Mouse (Mus musculus) forelimb bud, embryonic 11.5 days (tissue): ENCODE data around the gene Clrn3.
"Not testable (repeated sequence)": the region's sequence is repeated elsewhere in the genome, so short reads cannot be mapped to it uniquely, and the experiment has no call there.

Source experiments
- DNase-seq: peaks from one replicate; pipeline ENCODE4 v3.0.0-alpha.2; 2012; ENCODE audit warnings: low read depth, low spot score

Gene Clrn3

DNA sequence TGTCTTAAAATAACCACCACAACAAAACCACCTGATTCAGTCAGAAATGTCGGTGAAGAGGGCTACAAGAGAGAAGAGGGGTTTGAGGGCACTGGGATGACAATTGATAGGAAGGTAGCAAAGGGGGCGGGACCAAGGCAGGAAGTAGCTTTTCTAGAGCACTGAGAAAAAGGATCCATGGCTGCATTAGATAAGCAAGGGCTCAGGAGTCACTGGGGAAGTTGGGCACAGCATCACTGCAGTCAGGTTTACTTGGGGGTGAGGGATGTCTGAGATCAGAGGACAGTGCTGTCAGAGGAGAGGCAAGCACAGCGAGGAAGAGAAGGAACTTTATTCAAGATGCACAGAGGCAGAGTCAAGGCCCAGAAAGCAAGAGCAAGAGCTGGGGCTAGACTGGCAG, 7.5 kb upstream of the Clrn3 start:
- no peak for DNase-seq

DNA sequence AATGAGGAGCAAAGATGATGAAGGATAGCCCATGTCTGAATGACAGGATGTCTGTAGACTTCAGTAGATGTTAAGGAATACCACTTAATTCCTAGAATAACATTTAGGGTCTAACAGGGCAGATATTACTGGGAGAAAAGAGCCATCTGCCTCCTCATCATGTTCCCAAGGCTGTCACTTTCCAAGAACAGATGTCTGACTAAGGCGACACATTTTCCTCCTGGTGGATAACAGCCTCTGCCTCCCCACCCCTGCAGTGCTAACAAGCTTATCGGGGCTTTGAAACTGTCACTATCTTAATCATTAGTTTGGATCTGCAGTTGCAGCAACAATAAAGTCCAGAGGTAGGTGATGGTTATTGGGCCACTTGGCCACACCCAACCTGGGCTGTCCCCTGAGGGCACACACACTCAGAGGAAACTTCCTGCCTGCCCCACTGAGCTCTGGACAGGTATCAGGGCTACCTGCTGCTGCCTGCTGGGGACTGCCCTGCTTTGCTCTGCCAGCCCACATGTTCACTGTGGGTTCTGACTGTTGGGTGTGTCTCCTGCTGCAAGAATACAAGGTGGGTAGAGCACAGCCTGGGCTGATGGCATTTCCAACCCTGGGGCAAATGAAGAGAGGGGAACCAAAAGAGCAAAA, 6.2 kb upstream of the Clrn3 start:
- DNase-seq = no peak

DNA sequence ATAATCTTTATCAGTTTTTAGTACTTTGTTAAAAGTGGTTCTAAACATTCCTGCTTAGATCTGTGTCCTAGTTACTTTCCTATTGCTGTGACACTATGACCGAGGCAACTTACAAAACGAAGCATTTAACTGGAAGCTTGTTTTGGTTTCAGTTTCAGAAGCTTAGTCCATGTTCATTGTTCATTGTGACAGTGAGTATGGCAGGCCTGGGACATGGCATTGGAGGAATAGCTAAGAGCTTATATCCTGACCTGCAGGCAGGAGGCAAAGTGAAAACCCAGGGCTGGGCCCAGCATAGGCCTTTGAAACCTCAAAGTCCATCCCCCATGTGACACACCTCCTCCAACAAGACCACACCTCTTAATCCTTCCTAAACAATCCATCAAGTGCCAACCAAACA, 614 bp upstream of the Clrn3 start:
- no peak for DNase-seq

DNA sequence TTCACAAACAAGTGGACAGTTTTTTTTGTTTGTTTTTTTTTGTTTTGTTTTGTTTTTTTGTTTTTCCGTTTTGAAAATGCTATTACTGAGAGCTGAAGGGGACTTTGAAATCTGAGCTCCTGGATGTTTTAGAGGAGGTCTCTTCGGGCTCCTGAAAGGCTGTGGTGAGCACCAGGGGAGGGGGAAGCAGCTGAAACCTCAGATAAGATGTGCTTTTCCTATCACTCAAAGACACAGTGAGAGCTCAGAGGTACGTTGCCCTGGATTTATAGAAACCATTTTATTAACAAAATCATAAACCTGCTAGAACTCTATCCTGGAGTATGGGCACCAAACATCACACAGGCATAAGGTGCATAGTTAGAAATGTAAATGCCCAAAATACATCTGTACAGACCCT, 1.3 kb downstream of the Clrn3 start:
- DNase-seq = no peak

DNA sequence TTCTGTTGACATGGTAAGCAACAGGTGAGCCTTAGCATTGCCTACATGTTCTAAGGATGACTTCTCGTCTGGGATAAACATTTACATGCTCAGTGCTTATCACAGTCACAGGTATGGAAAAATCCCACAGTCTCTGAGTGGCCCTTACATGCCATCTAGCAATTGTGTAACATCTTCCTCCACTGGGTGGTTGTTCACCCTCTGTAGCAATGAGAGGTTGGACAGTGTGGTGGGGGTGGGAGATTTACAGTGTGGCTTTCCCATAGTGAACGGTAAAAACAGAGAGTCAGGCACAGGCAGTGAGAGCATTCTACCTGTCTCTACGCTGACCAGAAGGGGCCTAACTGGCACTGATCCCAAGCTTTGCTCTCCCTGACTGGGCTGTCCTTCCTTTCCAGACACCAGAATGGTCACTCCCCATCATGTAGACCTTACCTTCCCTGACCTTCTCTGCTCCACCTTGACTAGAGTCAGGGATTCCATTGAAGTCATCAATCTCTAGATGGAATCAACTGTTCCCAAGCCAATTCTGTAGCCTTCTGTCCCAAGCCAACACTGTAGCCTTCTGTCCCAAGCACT, 1.8 kb downstream of the Clrn3 start:
- no peak for DNase-seq

DNA sequence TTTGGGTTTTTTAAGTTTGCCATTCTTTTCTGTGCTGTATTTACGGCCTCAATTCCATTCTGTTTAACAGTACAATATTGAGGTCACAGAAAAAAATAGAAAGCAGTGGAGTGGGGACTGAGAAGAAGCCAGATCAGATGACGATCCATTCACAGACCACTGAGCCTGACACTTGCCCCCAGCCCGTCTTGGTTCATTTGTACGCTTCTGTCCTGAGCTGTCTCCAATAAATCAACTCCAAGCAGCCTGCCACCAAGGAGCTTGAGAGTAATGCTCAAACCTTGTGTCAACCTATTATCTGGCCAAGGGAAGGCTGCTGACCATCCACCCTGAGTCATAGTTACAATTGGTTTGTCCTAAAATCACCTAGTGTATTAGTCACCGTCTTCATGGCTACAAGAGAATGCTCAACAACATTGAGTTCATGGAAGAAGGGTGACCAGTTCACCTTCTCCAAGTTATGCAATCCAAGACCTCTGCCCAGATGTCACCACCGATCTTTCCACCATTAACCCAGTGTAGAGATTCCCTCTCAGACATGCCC, 4.0 kb downstream of the Clrn3 start:
- DNase-seq = no peak

DNA sequence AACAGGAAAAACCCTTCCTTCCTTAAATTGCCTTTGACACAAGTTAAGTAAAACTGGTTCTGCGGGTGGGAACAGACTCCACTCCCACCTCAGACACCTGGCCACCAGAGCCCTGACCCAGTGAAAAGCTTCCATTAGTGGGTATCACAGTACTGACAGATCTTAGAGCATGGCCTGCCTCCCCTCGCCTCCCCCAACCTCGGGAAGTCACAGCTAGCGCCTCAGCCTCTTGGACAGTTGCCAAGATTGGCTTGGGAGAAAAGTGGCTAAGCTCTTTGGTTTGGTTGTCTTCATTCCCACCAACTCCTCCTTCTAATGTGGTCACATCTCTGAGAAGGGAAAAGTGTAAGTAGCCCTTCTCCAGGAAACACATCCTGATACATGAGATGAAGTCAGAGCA, 4.5 kb downstream of the Clrn3 start:
- no peak for DNase-seq

DNA sequence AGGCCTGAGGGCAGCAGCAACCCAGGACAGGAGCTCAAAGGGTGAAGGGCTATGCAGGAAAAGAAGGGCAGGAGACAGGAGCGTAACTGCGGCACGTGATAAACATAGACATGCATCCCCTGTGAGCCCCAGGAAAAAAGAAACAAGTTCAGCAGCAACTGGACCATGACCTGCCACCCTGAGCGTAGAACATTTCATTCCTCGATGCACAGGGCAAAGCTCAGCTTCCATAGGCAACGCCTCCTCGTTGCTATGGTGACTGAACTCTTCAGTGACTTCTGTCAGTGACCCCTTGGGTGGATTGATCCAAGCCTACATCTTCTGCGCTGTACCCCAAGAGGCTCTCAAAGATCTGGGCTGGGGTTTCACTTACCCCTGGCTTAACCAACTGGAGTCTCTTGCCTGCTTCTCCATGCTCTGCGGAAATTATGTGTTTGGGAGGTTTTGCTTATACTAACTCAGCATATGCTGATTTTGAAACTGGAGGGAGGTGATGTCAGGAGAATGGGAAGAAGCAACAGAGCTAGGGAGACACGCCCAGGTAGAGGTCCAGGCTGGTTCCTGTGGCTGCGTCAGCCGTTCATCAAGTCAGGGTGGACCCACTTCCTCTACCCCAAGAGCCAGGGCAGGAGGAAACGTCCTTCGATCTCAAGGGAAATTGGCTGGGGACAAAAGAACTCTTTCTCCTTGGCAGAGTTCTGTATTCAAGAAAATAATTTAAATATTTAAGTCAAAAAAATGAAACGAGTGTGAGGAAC, 6.5 kb downstream of the Clrn3 start:
- DNase-seq = no peak

DNA sequence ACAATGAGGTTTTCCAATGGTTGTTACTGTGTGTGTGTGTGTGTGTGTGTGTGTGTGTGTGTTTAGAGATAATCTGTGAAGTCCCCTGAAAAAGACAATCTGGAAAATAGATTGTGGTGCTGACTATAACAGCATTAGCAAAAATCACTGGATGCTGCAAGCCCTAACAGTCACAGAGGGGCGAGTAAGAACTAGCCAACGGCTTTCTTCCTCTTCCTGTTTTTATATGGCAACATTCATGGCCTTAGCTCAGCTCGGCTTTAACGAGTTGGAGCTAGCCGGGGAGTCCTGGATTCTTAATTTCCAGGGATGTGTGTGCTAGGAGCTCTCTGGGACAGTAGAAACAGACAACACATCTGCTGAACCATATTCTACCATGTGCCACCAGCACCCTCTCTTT, 8.2 kb downstream of the Clrn3 start:
- no peak for DNase-seq

DNA sequence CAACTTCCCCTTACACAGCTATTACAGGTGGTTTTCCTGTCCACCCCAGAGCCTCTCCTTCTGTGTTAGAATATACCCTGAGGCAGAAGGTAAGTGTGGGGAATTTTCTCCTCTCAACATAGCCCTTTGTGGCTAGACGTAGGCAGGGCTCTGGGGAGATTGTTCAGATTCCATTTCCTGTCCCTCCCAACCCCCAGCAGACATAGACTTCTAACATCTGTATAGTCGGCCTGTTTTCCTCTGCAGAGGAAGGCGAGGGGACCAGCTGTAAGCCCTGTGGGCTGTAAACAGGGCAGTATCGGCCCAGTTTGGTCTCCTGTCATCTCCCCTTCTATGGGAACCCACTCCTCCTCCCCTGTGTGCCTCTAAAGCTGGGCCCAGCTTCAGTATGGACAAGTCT, 11.3 kb downstream of the Clrn3 start:
- no peak for DNase-seq

DNA sequence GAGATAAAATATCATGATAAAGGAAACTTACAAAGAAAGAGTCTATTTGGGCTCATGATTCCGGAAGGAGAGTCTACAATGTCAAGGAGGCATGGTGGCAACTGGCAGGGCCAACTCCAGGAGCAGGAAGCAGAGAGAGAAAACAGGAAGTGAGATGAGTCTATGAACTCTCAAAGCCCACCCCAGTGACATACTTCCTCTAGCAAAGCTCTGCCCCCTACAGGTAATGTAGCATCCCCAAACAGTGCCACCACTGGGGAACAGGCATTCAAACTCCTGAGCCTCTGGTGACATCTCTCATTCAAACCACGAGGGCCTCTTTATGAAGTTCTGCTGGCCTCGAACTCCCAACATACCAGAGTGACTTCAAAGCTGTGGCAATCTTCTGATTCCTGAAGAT, 16.7 kb downstream of the Clrn3 start:
- no peak for DNase-seq

DNA sequence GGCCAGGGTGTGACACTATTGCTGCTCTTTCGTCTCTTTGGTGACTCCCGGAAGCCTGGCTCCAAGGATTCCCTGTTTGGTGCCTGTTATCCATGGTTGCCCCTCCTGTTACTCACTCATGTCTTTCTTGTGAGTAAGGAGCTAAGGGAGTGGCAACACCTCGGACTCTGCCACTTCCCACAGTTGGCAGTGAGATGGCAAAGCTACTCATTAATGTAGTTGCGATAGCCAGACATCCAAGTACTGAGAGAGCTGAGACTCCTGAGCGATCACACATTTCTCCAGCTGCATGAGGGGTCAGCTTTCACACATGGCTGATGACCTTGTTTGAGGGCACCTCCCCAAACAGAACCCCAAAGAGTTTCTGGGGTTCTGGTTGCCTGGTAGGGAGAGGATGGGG, 18.0 kb downstream of the Clrn3 start:
- no peak for DNase-seq

DNA sequence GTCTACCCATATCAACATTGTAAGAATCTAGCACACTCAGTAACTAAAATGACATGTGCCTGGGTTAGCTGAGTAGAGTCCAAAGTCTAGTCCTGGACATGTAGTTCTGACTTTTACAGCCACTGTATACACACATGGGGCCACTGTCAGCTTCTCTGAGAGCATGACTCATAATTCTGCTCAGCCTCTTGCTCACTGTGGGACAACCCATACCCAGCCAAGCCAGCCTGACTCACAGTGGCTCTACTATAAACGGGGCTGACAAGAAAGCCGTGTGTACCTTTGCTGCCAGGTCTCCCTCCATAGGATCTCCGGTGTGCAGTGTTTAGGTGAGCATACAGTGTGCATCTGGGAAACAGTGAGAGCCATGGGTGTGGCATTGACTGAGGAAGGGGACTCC, 19.2 kb downstream of the Clrn3 start:
- DNase-seq = no peak

DNA sequence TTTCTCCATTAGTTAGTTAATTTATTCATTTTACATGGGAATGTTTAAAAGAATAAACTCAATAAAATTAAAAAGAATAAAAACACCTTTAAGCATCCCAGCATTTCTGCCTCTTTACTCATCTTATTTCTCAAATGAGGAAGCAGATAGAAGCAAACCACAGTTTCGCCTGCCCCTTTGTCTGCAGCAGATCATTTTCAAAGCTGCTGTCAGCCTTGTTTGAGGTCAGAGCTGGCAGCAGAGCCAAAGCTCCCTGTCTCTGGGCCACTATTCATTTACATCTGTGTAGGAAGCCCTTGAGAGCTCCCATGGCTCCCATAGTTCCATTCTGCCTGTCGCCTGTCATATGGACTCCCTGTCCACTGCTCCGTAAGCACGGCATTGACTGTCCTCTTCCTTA, 19.9 kb downstream of the Clrn3 start:
- no peak for DNase-seq

DNA sequence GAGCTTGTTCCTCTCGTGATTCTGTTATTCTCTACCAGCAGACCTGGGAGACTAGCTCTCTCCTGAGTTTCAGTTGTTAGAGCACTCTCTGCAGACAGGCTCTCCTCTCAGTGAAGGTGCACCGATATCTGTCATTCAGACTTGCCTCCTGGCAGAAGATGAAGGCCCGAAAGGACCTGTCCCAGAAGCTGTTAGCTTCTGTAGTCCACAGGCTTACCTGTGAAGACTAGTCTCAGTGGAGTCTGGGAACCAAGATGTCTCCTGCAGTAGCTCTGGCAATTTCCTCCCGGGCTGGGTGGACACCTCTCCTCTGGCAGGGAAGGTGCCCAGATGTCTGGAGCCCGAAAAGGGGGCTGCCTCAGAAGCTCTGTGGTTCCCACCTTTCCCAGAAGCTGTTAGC, 21.9 kb downstream of the Clrn3 start:
- not testable (repeated sequence) for DNase-seq

DNA sequence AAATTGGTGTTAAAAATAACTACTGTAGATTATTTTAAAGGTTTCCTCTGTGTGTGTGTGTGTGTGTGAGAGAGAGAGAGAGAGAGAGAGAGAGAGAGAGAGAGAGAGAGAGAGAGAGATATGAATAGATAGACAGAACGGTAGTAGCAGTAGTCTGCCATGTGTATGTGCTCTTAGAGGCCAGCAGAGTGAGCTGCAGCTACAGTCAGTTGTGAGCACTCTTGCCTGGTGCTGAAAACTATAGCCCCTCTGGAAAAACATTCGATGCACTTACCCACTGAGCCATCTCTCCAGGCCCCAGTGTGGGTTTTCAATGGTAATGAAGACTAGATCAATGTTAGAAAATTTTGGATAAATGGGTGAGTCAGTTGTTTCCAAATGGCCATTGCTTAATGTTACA, 29.1 kb downstream of the Clrn3 start:
- no peak for DNase-seq

DNA sequence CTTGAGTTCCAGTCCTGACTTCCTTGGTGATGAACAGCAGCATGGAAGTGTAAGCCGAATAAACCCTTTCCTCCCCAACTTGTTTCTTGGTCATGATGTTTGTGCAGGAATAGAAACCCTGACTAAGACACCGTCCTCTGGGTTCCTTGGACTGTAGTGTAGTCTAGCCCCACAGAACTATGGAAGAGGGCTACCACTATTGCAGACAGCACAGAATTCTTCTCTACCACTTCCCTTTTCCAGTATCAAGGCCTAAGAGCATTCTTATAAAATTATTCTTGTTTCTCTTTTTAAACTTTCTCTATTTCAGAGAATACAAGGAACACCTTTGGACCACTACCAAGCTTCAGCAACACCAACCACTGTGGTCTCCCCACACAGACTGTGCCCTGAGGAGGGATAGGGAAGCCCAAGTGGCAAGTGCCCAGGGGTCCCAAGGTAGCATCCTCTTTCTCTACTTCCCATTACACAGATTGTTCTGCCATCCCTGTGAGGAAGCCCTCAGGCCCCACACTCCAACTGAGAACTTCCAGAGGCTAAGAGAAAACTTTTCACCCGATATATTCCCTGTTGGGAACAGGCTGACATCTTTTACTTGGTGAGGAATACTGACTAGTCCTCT, 29.8 kb downstream of the Clrn3 start:
- DNase-seq = no peak

DNA sequence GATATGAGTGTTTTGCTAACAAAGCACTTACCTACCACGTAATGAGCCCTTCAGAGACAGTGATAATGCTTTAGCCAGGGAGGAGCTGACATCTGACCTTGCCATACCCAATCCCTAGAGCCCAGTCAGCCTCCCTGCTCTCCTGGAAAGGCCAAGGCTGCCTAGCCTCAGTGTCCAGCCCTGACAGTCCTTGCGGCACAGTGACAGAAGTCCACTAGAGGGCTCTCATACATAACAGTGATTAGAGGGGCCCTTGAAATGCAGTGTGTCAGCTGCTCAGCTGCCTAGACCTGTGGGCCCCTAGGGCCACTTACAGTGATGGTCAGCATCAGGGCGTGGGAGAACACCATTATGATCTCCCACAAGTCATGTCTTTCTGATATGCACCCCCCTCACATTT, 33.2 kb downstream of the Clrn3 start:
- no peak for DNase-seq

DNA sequence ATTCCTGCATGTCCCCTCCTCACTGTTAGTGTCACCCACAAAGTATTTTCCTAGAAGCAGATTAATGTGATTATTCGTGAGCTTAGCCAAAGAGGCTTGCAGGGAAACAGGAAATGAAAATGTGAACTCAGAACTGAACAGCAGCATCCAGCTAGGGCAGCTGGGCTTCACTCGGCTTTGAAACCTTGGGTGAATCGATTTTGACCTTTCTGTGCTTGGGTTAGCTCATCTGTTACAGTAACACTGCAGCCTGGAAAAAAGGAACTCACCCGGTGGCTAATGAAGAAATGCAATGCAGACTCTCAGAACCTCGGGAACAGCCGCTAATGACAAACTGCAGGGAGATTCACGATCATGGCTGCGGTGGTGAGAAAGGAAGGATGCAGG, 38.0 kb downstream of the Clrn3 start:
- DNase-seq = no peak

DNA sequence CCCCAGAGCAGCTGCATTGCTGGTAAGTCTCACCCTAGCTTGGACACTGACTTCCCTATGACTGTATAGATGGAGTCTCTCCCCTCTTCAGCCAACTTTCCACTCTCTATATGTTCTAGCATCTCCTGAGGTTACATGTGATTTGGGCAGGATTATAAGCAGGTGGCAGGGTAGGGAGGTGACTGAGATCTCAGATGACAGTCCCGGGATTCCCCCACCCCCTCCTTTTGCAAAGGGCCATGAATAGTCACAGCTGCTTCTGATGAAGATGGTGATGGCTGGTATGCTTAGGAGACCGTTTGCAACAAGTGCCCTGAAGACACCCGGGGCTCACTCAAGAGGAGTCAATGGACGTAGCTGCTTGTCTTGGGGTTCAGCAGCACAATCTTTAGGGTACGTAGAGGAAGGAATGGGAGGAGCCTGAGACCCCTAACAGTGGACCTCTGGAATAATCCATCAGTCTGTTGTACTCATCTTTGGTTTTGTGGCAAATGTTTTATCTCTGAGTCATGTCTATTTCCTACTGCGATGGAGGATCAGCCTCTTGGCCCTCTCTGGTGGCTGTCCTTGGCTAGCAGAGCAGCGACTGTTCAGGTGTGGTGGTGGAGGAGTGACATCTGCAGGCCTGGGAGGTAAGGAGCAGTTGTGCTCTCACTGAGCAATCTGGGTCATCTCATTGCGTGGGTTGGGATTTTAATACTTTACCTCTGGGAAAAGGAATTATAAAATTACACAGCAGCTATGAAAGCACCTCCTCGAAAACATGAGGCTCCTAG, 38.5 kb downstream of the Clrn3 start:
- no peak for DNase-seq

DNA sequence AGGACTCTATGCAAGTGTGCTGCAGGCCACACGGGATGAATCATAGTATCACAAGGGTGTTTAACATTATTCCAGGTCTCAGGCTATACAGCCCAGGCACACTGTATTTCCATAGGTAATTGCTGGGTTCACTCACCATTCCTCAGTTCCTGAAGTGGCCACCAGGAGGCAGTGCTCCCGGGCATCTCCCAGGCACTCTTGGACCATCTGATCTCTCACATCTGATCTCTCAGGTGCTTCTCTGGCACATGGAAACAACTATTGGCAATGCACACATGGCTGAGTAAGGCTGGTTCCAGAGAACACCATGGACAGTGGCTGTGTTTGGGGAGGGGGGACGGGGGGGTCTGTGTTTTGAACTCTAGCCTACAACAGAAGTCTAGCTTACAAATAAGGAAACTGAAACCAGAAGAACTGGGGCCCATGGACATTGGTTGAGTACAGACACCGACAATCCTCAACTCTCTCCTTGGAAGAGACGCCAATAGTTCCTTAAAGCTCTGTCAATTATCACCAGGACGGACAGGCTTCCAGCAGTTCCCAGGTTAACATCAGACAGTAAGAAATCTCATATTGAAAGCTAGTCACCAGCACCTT, 40.1 kb downstream of the Clrn3 start:
- DNase-seq = no peak
